Mouse (Mus musculus): ENCODE data around the gene Rsph6a. TPM values are rescaled to one million over a fixed set of nuclear protein-coding genes. Genes with fewer than 3 reads are reported as not detected.

The Rsph6a gene
- total RNA-seq (2021): under 1 TPM in 1 of 2 experiments, not detected in 1; 0.35 TPM
- long read RNA-seq, experiment 1, partial matches to known transcripts: 0 of 2 reads
- long read RNA-seq, experiment 1, other reads (novel, unspliced or antisense): 2 of 2 reads
- long read RNA-seq, experiment 2, partial matches to known transcripts: 0 of 1 reads
- long read RNA-seq, experiment 2, other reads (novel, unspliced or antisense): 1 of 1 reads

- peak in 1 of 2 experiments; percentile 39 for DNase-seq (ENCODE audit: low spot score in 2 of 2)
Observed at GRCm38 (mm10) chr7:19054047-19054776, at the start of gene Rsph6a. Rsph6a (plus strand) TSS chr7:19054690.

GRCm38 (mm10) chr7:19005417-19006121, 48.9 kb upstream of the Rsph6a start:
- DNase-seq (ENCODE audit: low spot score in 2 of 2): no peak

- DNase-seq (ENCODE audit: low spot score in 2 of 2): peak; percentile 84
Observed at GRCm38 (mm10) chr7:19006476-19006875, 48.0 kb upstream of the Rsph6a start.

GRCm38 (mm10) chr7:19007026-19007977, 47.2 kb upstream of the Rsph6a start:
- no peak for DNase-seq (ENCODE audit: low spot score in 2 of 2)

- no peak for DNase-seq (ENCODE audit: low spot score in 2 of 2)
Observed at GRCm38 (mm10) chr7:19010581-19010980, 43.9 kb upstream of the Rsph6a start.

- no peak for DNase-seq (ENCODE audit: low spot score in 2 of 2)
Observed at GRCm38 (mm10) chr7:19012025-19012621, 42.4 kb upstream of the Rsph6a start.

- no peak for DNase-seq (ENCODE audit: low spot score in 2 of 2)
Observed at GRCm38 (mm10) chr7:19012882-19013281, 41.6 kb upstream of the Rsph6a start.

- DNase-seq (ENCODE audit: low spot score in 2 of 2): no peak
Observed at GRCm38 (mm10) chr7:19014452-19014851, 40.0 kb upstream of the Rsph6a start.

- DNase-seq (ENCODE audit: low spot score in 2 of 2): no peak
Observed at GRCm38 (mm10) chr7:19016042-19016441, 38.4 kb upstream of the Rsph6a start.

- DNase-seq (ENCODE audit: low spot score in 2 of 2): no peak
Observed at GRCm38 (mm10) chr7:19017909-19018308, 36.6 kb upstream of the Rsph6a start.

- DNase-seq (ENCODE audit: low spot score in 2 of 2): no peak
Observed at GRCm38 (mm10) chr7:19021048-19021447, 33.4 kb upstream of the Rsph6a start.

GRCm38 (mm10) chr7:19022189-19022958, 32.1 kb upstream of the Rsph6a start:
- no peak for DNase-seq (ENCODE audit: low spot score in 2 of 2)

- DNase-seq (ENCODE audit: low spot score in 2 of 2): no peak
Observed at GRCm38 (mm10) chr7:19023357-19023814, 31.1 kb upstream of the Rsph6a start, which contains the start of gene Foxa3. Foxa3 (minus strand) TSS chr7:19023538.

GRCm38 (mm10) chr7:19024096-19024506, 30.4 kb upstream of the Rsph6a start, which contains the start of gene Sympk:
Sympk (plus strand) TSS chr7:19024377.
- peak; percentile 93 to 95 for DNase-seq (ENCODE audit: low spot score in 2 of 2)

GRCm38 (mm10) chr7:19024581-19025255, 29.8 kb upstream of the Rsph6a start:
- no peak for DNase-seq (ENCODE audit: low spot score in 2 of 2)

- DNase-seq (ENCODE audit: low spot score in 2 of 2): no peak
Observed at GRCm38 (mm10) chr7:19028067-19028466, 26.4 kb upstream of the Rsph6a start.

GRCm38 (mm10) chr7:19029084-19029653, 25.3 kb upstream of the Rsph6a start:
- peak in 1 of 2 experiments; percentile 48 for DNase-seq (ENCODE audit: low spot score in 2 of 2)

- DNase-seq (ENCODE audit: low spot score in 2 of 2): no peak
Observed at GRCm38 (mm10) chr7:19031641-19032040, 22.8 kb upstream of the Rsph6a start.

- no peak for DNase-seq (ENCODE audit: low spot score in 2 of 2)
Observed at GRCm38 (mm10) chr7:19044616-19045015, 9.9 kb upstream of the Rsph6a start.
